Mouse (Mus musculus): ENCODE data around the gene Slc16a3.
A peak's percentile ranks its signal among the peaks of the same experiment; 100 is the strongest.

Gene Slc16a3

GRCm38 (mm10) chr11:120948328-120948727 lies at the start of gene Slc16a3:
Gene Slc16a3, plus strand, starts transcription at chr11:120948480.
- no peak for DNase-seq (ENCODE audit: low read depth, low spot score)

- DNase-seq (ENCODE audit: low read depth, low spot score), result no peak
These were observed 47.7 kb upstream of the Slc16a3 start for GRCm38 (mm10) chr11:120900276-120901244.

- DNase-seq (ENCODE audit: low read depth, low spot score), result no peak
These were observed 46.4 kb upstream of the Slc16a3 start for GRCm38 (mm10) chr11:120901729-120902486.

GRCm38 (mm10) chr11:120902487-120903142 lies 45.7 kb upstream of the Slc16a3 start:
- no peak for DNase-seq (ENCODE audit: low read depth, low spot score)

GRCm38 (mm10) chr11:120903159-120903850 lies 45.0 kb upstream of the Slc16a3 start:
- peak; percentile 33 for DNase-seq (ENCODE audit: low read depth, low spot score)

- DNase-seq (ENCODE audit: low read depth, low spot score), result no peak
These were observed 43.7 kb upstream of the Slc16a3 start for GRCm38 (mm10) chr11:120904561-120904960.

GRCm38 (mm10) chr11:120905430-120905873 lies 42.8 kb upstream of the Slc16a3 start:
- peak; percentile 49 for DNase-seq (ENCODE audit: low read depth, low spot score)

GRCm38 (mm10) chr11:120913796-120914195 lies 34.5 kb upstream of the Slc16a3 start:
- no peak for DNase-seq (ENCODE audit: low read depth, low spot score)

GRCm38 (mm10) chr11:120916477-120916876 lies 31.8 kb upstream of the Slc16a3 start:
- no peak for DNase-seq (ENCODE audit: low read depth, low spot score)

GRCm38 (mm10) chr11:120917756-120918155 lies 30.5 kb upstream of the Slc16a3 start:
- DNase-seq (ENCODE audit: low read depth, low spot score), result no peak

- DNase-seq (ENCODE audit: low read depth, low spot score), result no peak
These were observed 25.8 kb upstream of the Slc16a3 start for GRCm38 (mm10) chr11:120922528-120922927.

GRCm38 (mm10) chr11:120928468-120928867 lies 19.8 kb upstream of the Slc16a3 start:
- DNase-seq (ENCODE audit: low read depth, low spot score), result no peak

- DNase-seq (ENCODE audit: low read depth, low spot score), result no peak
These were observed 16.8 kb upstream of the Slc16a3 start for GRCm38 (mm10) chr11:120931479-120931878.

- peak; percentile 85 for DNase-seq (ENCODE audit: low read depth, low spot score)
These were observed 15.5 kb upstream of the Slc16a3 start, which contains the start of gene Ccdc57 for GRCm38 (mm10) chr11:120932564-120933398. Gene Ccdc57, minus strand, starts transcription at chr11:120932872.

- DNase-seq (ENCODE audit: low read depth, low spot score), result no peak
These were observed 10.3 kb upstream of the Slc16a3 start for GRCm38 (mm10) chr11:120937976-120938375.

GRCm38 (mm10) chr11:120938795-120939194 lies 9.5 kb upstream of the Slc16a3 start:
- DNase-seq (ENCODE audit: low read depth, low spot score), result no peak

GRCm38 (mm10) chr11:120939712-120940341 lies 8.5 kb upstream of the Slc16a3 start:
- DNase-seq (ENCODE audit: low read depth, low spot score), result no peak

- no peak for DNase-seq (ENCODE audit: low read depth, low spot score)
These were observed 7.3 kb upstream of the Slc16a3 start for GRCm38 (mm10) chr11:120940959-120941358.

- DNase-seq (ENCODE audit: low read depth, low spot score), result no peak
These were observed 3.0 kb upstream of the Slc16a3 start for GRCm38 (mm10) chr11:120945266-120945665.

GRCm38 (mm10) chr11:120945926-120946325 lies 2.4 kb upstream of the Slc16a3 start:
- DNase-seq (ENCODE audit: low read depth, low spot score), result no peak

Measured in telencephalon, adult 2 months (tissue).